Mouse (Mus musculus) heart, embryonic 11.5 days (tissue): ENCODE measurements around the gene Mapkapk5. TPM values are rescaled to one million over a fixed set of nuclear protein-coding genes. Genes with fewer than 3 reads are reported as not detected.

Experiments used
- ATAC-seq: fragments of 200-750 bp; cut with Nextera tagmentation; replicated peaks from 2 replicates; pipeline ENCODE4 v1.8.0; 2017; ENCODE audit warnings: moderate library complexity; ENCODE audit not compliant: insufficient number of reproducible peaks, low FRiP score, low TSS enrichment
- H3K27ac ChIP-seq: fragments of 300-500 bp; sonication (generic); 2 replicates; pipeline ENCODE4 v1.5.1; 2014; ENCODE audit warnings: mild to moderate bottlenecking, low read depth, low read length
- H3K27me3 ChIP-seq: fragments of 300-500 bp; sonication (generic); 2 replicates; pipeline ENCODE4 v1.6.1; 2014; ENCODE audit warnings: mild to moderate bottlenecking, low read length, mixed read lengths; ENCODE audit not compliant: control insufficient read depth, insufficient read depth
- H3K36me3 ChIP-seq: fragments of 300-500 bp; sonication (generic); 2 replicates; pipeline ENCODE4 v1.6.1; 2014; ENCODE audit warnings: mild to moderate bottlenecking, low read length, moderate library complexity, mixed read lengths; ENCODE audit not compliant: control insufficient read depth, insufficient read depth
- H3K4me1 ChIP-seq: fragments of 300-500 bp; sonication (generic); 2 replicates; pipeline ENCODE4 v1.6.1; 2014; ENCODE audit warnings: low read length; ENCODE audit not compliant: control insufficient read depth, insufficient read depth
- H3K4me2 ChIP-seq: fragments of 300-500 bp; sonication (generic); 2 replicates; pipeline ENCODE4 v1.6.1; 2014; ENCODE audit warnings: mild to moderate bottlenecking, moderate library complexity
- H3K4me3 ChIP-seq: fragments of 300-500 bp; sonication (generic); 2 replicates; pipeline ENCODE4 v1.5.1; 2014; ENCODE audit warnings: low read depth, low read length
- H3K9ac ChIP-seq: fragments of 300-500 bp; sonication (generic); 2 replicates; pipeline ENCODE4 v1.6.1; 2014; ENCODE audit warnings: mild to moderate bottlenecking, low read depth, low read length, moderate library complexity
- H3K9me3 ChIP-seq: fragments of 300-500 bp; sonication (generic); replicated peaks from 2 replicates; pipeline ENCODE4 v1.6.1; 2016; ENCODE audit warnings: low read length; ENCODE audit not compliant: control insufficient read depth
- WGBS: fragments of 180-500 bp; shearing (Covaris S2); extraction: QIAGEN DNeasy Blood & Tissue Kit; methylation state at CpG from one replicate; pipeline ENCODE4 v1.1.7; 2014; ENCODE audit not compliant: insufficient replicate concordance; 5-methylcytosine and 5-hydroxymethylcytosine counted together
- polyA plus RNA-seq: library from polyadenylated mRNA; unstranded; fragments of >200 nt; fragmentation: Nextera tagmentation; extraction: Ambion mirVana; gene quantifications from 2 replicates; pipeline ENCODE4 v1.2.1, GENCODE M21; 2014

Mapkapk5 gene
- polyA plus RNA-seq, 1 experiment from 2014 or later: 45.7 TPM

DNA sequence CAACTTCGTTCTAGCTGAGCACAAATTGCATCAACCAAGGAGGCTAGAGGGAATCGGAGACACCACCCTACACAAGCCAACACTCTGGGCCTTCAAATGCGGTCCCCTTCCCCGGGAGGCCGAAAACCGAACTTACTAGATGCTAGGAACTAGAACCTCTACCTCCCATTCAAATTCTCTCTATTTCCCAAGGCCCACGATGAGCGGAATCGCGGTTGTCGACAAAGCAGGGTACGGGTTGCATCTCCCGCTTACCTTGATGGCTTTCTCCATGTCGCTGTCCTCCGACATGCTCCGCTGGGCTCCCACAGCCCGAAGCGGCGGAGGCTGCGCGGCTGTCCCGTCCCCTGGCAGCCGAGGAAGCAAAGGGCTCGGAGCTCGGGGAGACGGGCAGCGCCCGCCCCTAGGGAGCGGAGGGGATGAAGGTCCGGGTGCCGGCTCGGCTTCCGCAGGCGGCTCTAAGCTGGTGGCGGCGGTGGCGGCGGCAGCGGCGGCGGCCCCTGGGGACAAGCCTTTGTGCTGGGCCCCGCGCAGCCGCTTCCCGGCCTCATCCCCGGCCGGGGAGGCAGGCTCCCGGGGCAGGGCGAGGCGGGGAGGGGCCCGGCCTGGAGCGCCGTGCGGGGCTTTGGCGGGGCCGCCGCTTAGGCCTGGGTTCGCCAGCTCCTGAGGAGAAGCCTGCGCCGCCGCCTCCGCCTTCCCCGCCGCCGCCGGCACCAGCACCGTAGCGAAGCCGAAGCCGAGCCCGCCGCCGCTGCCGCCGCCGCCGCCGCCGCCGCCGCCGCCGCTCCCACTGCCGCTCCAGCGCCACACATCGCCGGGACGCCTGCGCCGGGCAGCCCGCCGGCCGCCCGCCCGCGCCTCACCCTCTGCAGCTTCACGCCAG is 554 bp downstream of the Mapkapk5 start, which contains the start of the genes Adam1a and Gm42878:
Adam1a (minus strand) TSS at position 573 of the 883 bp plus-strand sequence.
Gm42878 (minus strand) TSS at position 573 of the 883 bp plus-strand sequence.
- Histone ChIP-seq H3K27ac (peak within 1 kb of the TSS; percentile 91), H3K36me3 (no peaks in the 10 kb centered on the region), H3K9me3 (no peaks in the 10 kb centered on the region), H3K4me3 (peak within 1 kb of the TSS; percentile 92), H3K4me2 (peak within 1 kb of the TSS; percentile 93), H3K4me1 (peaks cover 9% of the 10 kb centered on the region), H3K9ac (peak within 1 kb of the TSS; percentile 92), H3K27me3 (no peaks in the 10 kb centered on the region)
- under 1% methylated on average over 58 of the region's 97 CpGs for WGBS
- ATAC-seq: peak; percentile 64

DNA sequence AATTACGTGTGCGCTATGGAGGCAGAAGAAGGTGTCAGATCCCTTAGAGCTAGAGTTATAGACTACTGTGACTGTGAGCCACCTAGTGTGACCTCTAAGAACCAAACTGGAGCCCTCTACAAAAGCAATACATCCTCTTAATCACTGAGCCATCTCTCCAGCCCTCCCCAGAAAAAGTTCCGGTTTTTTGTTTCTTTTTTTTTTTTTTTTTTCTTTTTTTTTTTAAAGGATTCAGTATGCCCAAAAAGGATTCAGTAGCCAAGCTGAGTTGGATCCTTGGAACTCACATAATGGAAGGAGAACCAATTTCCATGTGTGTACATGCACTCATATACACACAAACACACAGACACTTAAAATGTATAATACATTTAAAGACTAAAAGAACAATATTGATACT is 2.3 kb downstream of the Mapkapk5 start:
- Histone ChIP-seq H3K36me3 (0 out of 2 replicates have a peak, but pooled peaks cover 2% of the 10 kb centered on the region), H3K4me3 (no peak overlapping the region), H3K9ac (no peak overlapping the region), H3K27ac (no peak overlapping the region), H3K27me3 (no peaks in the 10 kb centered on the region), H3K4me2 (no peak overlapping the region), H3K4me1 (peaks cover 9% of the 10 kb centered on the region), H3K9me3 (no peaks in the 10 kb centered on the region)
- 83% methylated on average over 3 of the region's 3 CpGs for WGBS
- no peak for ATAC-seq

DNA sequence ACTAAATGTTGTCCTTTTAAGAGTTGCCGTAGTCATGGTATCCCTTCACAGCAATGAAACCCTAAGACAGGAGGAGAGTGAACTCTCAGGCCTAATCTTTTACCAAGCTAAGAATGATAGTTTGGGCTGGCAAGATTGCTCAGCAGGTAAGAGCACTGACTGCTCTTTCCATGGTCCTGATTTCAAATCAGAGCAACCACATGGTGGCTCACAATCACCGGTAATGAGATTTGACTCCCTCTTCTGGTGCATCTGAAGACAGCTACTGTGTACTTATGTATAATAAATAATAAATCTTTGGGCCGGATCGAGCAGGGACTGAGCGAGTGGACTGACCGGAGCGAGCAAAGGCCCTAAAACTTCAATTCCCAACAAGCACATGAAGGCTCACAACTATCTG is 4.5 kb downstream of the Mapkapk5 start:
- H3K4me1 ChIP-seq: peaks cover 12% of the 10 kb centered on the region
- H3K27me3 ChIP-seq: no peaks in the 10 kb centered on the region
- no peak for ATAC-seq
- no peak overlapping the region for H3K4me3 ChIP-seq
- H3K4me2 ChIP-seq: no peak overlapping the region
- no peak overlapping the region for H3K9ac ChIP-seq
- 89% methylated on average over 7 of the region's 7 CpGs for WGBS
- H3K27ac ChIP-seq: no peak overlapping the region
- 0 out of 2 replicates have a peak, but pooled peaks cover 2% of the 10 kb centered on the region for H3K36me3 ChIP-seq
- H3K9me3 ChIP-seq: no peaks in the 10 kb centered on the region

DNA sequence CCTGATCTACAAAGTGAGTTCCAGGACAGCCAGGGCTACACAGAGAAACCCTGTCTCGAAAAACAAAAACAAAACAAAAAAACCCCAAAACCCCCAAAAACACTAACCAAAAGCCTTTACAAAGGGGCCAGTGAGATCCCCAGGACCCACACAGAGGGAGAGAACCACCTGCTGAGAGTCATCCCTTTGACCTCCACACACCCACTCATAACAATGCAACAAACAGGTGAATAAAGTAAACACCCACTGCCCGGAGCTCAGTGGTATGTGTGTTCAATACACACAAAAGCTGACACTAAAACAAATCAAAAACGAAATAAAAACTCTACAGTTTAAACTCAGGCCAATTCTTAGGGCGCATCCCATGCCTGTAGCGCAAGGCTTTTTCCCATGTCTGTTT is 5.6 kb downstream of the Mapkapk5 start:
- Histone ChIP-seq H3K27ac (no peak overlapping the region), H3K9ac (no peak overlapping the region), H3K4me1 (peaks cover 12% of the 10 kb centered on the region), H3K27me3 (no peaks in the 10 kb centered on the region), H3K9me3 (no peaks in the 10 kb centered on the region), H3K4me3 (no peak overlapping the region), H3K36me3 (peaks cover 11% of the 10 kb centered on the region; the same call in 1 of the 2 replicates), H3K4me2 (no peak overlapping the region)
- ATAC-seq: no peak
- 91% methylated on average over 5 of the region's 5 CpGs for WGBS

DNA sequence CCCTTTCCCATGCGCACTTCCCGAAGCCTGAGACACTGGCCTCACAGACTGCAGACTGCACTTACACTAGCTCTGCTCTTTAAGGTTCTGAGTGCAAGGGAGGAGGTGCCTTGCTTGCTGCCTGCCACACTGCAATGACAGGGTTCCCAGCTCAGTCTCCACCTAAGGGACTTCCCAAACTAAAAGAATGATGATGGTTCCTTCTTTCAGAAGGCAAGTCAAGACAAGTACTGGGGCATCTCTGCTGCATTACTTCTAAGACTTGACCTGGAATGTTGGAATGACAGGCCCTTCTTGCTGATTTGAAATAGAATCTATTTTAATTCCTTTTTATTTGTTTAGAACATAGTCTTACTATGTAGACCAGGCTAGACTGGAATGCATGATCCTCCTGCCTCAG is 8.1 kb downstream of the Mapkapk5 start:
- no peaks in the 10 kb centered on the region for H3K27me3 ChIP-seq
- 65% methylated on average over 2 of the region's 2 CpGs for WGBS
- no peak overlapping the region for H3K9ac ChIP-seq
- H3K36me3 ChIP-seq: peaks cover 25% of the 10 kb centered on the region
- ATAC-seq: no peak
- H3K4me2 ChIP-seq: no peak overlapping the region
- no peaks in the 10 kb centered on the region for H3K9me3 ChIP-seq
- 0 out of 2 replicates have a peak, but pooled peaks cover 3% of the 10 kb centered on the region for H3K4me1 ChIP-seq
- H3K27ac ChIP-seq: no peak overlapping the region
- H3K4me3 ChIP-seq: no peak overlapping the region

DNA sequence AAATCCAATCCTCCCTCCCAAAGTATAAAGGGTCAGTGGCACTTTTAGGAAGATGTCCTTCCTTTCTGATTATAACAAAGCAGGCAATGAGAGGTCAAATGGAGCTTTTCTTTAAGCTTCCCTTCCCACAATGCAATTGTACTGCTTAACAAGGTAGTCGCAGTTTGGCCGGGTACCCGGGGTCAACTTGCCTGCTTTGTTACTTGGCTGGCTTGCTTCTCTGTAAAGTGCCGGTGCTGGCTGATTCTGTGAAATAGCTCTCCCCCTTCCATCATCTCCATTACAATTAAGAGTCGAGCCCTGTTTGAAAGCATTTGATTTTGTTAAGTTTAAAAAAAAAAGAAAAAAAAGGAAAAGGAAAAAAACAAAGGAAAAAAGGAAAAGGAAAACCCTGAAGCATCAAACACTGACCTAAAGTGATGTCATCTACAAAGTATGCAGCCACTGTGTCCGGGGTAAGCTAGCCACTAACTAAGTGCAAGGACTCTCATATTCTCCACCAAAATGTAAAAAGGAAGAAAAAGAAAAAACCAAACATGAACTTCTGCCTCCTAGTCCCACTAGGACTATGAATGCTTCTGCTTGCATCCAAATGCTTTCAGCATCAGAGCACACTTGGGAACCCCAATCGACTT is 8.7 kb downstream of the Mapkapk5 start:
- Histone ChIP-seq H3K27me3 (no peaks in the 10 kb centered on the region), H3K9me3 (no peaks in the 10 kb centered on the region), H3K4me2 (no peak overlapping the region), H3K9ac (no peak overlapping the region), H3K4me3 (no peak overlapping the region), H3K27ac (no peak overlapping the region), H3K36me3 (peaks cover 30% of the 10 kb centered on the region), H3K4me1 (0 out of 2 replicates have a peak, but pooled peaks cover 3% of the 10 kb centered on the region)
- WGBS: 68% methylated on average over 7 of the region's 7 CpGs
- no peak for ATAC-seq

DNA sequence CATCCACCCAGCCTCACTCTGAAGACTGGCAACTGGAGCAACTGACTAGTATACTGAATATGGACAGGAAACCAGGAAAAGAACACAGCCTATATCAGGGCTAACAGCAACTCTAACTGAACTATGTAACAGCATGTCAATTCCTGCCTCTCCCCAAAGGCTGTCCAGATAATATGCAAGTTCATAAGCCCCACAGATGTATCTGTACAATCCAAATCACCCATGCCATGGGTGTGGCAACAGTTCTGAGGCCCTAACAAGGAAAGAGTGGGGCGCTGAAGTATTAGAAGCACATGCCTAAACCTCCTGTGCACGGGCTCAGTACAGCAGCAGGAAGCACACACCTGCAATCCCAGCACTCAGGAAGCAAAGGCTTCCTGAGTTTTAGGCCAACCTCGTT is 10.6 kb downstream of the Mapkapk5 start:
- 91% methylated on average over 3 of the region's 3 CpGs for WGBS
- Histone ChIP-seq H3K36me3 (peaks cover 40% of the 10 kb centered on the region), H3K4me1 (0 out of 2 replicates have a peak, but pooled peaks cover 3% of the 10 kb centered on the region), H3K9me3 (no peaks in the 10 kb centered on the region), H3K9ac (no peak overlapping the region), H3K4me2 (no peak overlapping the region), H3K27me3 (no peaks in the 10 kb centered on the region), H3K27ac (no peak overlapping the region), H3K4me3 (no peak overlapping the region)
- ATAC-seq: no peak

DNA sequence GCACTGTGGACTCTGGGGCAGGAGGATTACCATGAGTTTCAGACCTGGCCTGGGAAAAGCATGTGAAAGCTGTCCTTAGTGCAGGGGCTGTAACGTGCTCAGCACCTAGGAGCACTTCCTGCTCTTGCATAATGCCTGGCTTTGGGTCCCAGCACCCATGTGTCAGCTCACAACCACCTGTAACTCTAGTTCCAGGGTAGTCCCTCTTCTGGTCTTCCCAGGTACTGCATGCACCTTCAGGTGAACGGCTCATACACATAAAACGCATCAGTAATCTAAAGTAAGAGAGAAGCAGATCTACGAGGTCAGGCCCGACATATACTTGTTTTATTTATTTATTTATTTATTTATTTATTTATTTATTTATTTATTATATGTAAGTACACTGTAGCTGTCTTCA is 11.2 kb downstream of the Mapkapk5 start:
- no peaks in the 10 kb centered on the region for H3K27me3 ChIP-seq
- H3K9me3 ChIP-seq: no peaks in the 10 kb centered on the region
- no peak for ATAC-seq
- 89% methylated on average over 5 of the region's 5 CpGs for WGBS
- 0 out of 2 replicates have a peak, but pooled peaks cover 3% of the 10 kb centered on the region for H3K4me1 ChIP-seq
- H3K9ac ChIP-seq: no peak overlapping the region
- no peak overlapping the region for H3K4me3 ChIP-seq
- H3K36me3 ChIP-seq: peaks cover 40% of the 10 kb centered on the region
- H3K4me2 ChIP-seq: no peak overlapping the region
- no peak overlapping the region for H3K27ac ChIP-seq
